Mouse (Mus musculus) limb, embryonic 14.5 days (tissue): ENCODE measurements around the gene Vps54. TPM values are rescaled to one million over a fixed set of nuclear protein-coding genes. Genes with fewer than 3 reads are reported as not detected.
A peak's percentile ranks its signal among the peaks of the same experiment; 100 is the strongest.

ENCODE experiments used
- ATAC-seq: fragments of 200-750 bp; cut with Nextera tagmentation; 2 replicates; pipeline ENCODE4 v1.8.0; 2017; ENCODE audit warnings: low read depth, moderate number of reproducible peaks, moderate TSS enrichment; ENCODE audit not compliant: low FRiP score
- DNase-seq: peaks from one replicate; pipeline ENCODE4 v3.0.0-alpha.2; 2015; ENCODE audit warnings: low spot score
- H3K27ac ChIP-seq: fragments of 300-500 bp; sonication (generic); replicated peaks from 2 replicates; pipeline ENCODE4 v1.5.1; 2014; ENCODE audit warnings: low read depth, mild to moderate bottlenecking, low read length, moderate library complexity, mixed read lengths
- H3K27me3 ChIP-seq: fragments of 300-500 bp; sonication (generic); 2 replicates; pipeline ENCODE4 v1.6.1; 2014; ENCODE audit warnings: low read length, mixed read lengths; ENCODE audit not compliant: control insufficient read depth, insufficient read depth
- H3K36me3 ChIP-seq: fragments of 300-500 bp; sonication (generic); 2 replicates; pipeline ENCODE4 v1.6.1; 2014; ENCODE audit warnings: mild to moderate bottlenecking, low read length, moderate library complexity, mixed read lengths; ENCODE audit not compliant: control insufficient read depth, insufficient read depth
- H3K4me1 ChIP-seq: fragments of 300-500 bp; sonication (generic); 2 replicates; pipeline ENCODE4 v1.6.1; 2014; ENCODE audit warnings: antibody characterized with exemption, low read length, mixed read lengths; ENCODE audit not compliant: control insufficient read depth, insufficient read depth
- H3K4me2 ChIP-seq: fragments of 300-500 bp; sonication (generic); replicated peaks from 2 replicates; pipeline ENCODE4 v1.6.1; 2014; ENCODE audit warnings: low read depth, mild to moderate bottlenecking, low read length, moderate library complexity; ENCODE audit not compliant: severe bottlenecking
- H3K4me3 ChIP-seq: fragments of 300-500 bp; sonication (generic); replicated peaks from 2 replicates; pipeline ENCODE4 v1.5.1; 2014; ENCODE audit warnings: low read length
- H3K9ac ChIP-seq: fragments of 300-500 bp; sonication (generic); 2 replicates; pipeline ENCODE4 v1.6.1; 2014; ENCODE audit warnings: mild to moderate bottlenecking, low read depth, low read length, moderate library complexity; ENCODE audit not compliant: severe bottlenecking
- H3K9me3 ChIP-seq: fragments of 300-500 bp; sonication (generic); 2 replicates; pipeline ENCODE4 v1.6.1; 2016; ENCODE audit warnings: low read length; ENCODE audit not compliant: control insufficient read depth
- POLR2A ChIP-seq: fragments of 200-500 bp; IDR thresholded peaks from 2 replicates; pipeline ENCODE4 v1.8.0; 2012; ENCODE audit warnings: inconsistent platforms, mild to moderate bottlenecking, moderate library complexity, borderline replicate concordance; ENCODE audit not compliant: insufficient read depth, insufficient read length; ENCODE audit errors: extremely low read depth
- WGBS: fragments of 180-500 bp; shearing (Covaris S2); extraction: QIAGEN DNeasy Blood & Tissue Kit; methylation state at CpG from one replicate; pipeline ENCODE4 v1.1.7; 2014; 5-methylcytosine and 5-hydroxymethylcytosine counted together
- polyA plus RNA-seq, 2 experiments: library from polyadenylated mRNA; depleted of rRNA in 1 of 2; stranded (reverse) in 1 of 2; unstranded in 1 of 2; fragments of >200 nt; fragmentation: Nextera tagmentation in 1 of 2; extraction: Ambion mirVana in 1 of 2; gene quantifications; 2 replicates each; pipeline versions ENCODE4 v1.2.1 to v1.2.3; 2012 to 2014

The Vps54 gene
- polyA plus RNA-seq, 2 experiments: 15.3 to 28.6 TPM

DNA sequence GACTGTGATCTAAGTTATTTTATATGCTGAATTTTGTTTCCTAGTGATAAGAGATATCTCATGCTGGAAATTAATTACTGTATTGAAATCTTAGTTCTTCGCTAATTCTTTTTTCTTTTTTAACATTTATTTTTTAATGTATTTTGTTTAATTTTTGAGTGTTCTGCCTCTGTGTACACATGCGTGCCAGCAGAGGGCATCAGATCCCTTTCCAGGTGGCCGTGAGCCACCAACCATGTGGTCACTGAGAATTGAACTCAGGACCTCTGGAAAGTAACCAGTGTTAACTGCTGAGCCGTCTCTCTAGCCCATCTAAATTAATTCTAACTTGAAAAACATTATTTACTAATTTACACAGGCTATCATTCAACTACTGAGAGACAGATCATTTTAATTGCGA, 69.0 kb downstream of the Vps54 start:
- Histone ChIP-seq H3K27ac (no peak overlapping the region), H3K4me3 (no peak overlapping the region), H3K9me3 (no peaks in the 10 kb centered on the region), H3K9ac (no peak overlapping the region), H3K4me2 (no peak overlapping the region), H3K36me3 (peaks cover 48% of the 10 kb centered on the region), H3K4me1 (no peaks in the 10 kb centered on the region), H3K27me3 (no peaks in the 10 kb centered on the region)
- 88% methylated on average over 5 of the region's 5 CpGs for WGBS
- no peak for TF ChIP-seq POLR2A
- DNase-seq (no peak), ATAC-seq (no peak)

DNA sequence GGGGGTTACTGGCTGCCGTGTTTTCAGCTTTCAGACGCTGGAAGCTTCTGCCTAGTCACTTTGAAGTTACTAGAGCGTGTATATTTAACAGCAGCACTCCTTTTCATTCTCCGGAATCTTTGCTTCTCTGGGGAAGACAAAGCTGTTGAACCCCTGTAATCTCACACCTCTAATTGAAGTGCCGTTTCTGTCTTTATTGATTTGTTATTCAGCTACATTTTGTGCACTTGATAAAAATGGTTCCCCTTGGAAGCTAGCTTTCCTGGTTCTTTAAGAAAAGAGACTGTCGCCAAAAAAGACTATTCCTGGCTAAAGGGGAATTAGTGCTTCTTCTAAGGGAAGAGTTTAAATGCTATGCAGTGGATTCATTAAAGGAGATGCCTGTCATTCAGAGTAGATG, 70.4 kb downstream of the Vps54 start:
- H3K9ac ChIP-seq: no peak overlapping the region
- H3K4me1 ChIP-seq: no peaks in the 10 kb centered on the region
- H3K9me3 ChIP-seq: no peaks in the 10 kb centered on the region
- peaks cover 54% of the 10 kb centered on the region for H3K36me3 ChIP-seq
- H3K27ac ChIP-seq: no peak overlapping the region
- H3K27me3 ChIP-seq: no peaks in the 10 kb centered on the region
- WGBS: 70% methylated on average over 6 of the region's 6 CpGs
- ATAC-seq (no peak), DNase-seq (no peak)
- no peak overlapping the region for H3K4me2 ChIP-seq
- H3K4me3 ChIP-seq: no peak overlapping the region
- TF ChIP-seq POLR2A: no peak

DNA sequence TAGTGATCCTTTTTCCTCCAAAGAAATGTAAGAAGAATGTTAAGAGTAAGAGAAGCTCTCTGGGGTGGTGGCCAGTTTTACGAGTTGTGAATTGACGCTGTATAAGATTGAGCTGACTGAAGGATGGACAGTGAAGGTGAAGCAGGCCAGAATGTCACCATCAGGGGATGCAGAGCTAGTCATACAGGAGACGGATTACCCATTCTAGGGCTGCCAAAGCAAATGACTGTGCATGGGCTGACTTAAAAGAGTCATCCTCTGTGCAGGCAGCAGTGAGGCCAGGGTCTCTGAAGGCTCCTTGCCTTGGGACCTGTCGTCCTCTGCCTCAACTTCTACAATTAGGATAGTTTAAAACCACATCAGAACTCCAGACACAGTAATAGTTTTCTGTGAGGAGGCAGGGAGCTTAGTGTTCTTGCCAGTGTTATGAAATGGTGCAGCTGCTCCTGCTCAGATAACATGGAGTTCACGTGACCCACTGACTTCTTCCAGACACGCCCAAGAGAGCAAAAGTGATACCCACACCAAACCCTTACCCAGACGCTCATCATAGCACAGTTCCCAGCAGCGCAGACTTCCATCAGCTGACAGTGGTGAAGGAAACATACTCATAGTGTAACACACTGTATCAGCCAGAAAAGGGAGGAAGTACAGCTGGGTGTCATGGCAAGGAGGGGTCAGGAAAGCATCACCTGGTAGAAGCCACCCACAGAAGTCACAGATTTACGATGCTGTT, 75.0 kb downstream of the Vps54 start:
- WGBS: 84% methylated on average over 9 of the region's 9 CpGs

DNA sequence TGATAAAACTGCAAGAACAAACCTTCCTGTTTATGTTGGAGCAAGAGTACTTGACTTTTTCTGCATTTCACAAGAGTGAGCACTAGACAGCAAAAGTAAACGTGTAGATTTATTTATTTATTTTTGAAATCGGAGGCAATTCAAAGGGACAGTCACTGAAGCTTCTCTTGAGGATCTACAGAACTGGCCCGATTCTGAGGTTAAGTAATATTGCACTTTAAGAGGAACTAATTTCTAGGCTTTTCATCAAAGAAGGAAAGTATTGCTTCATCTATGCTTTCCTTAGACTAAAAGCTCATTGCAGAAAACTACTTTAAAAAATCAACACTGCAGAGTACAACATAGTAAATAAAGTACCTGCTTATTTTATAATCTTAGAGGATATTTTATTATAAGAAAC, 82.5 kb downstream of the Vps54 start:
- 90% methylated on average over 3 of the region's 3 CpGs for WGBS
- DNase-seq: no peak
- no peak for TF ChIP-seq POLR2A
- Histone ChIP-seq H3K9me3 (no peaks in the 10 kb centered on the region), H3K27me3 (no peaks in the 10 kb centered on the region), H3K4me3 (no peak overlapping the region), H3K9ac (no peak overlapping the region), H3K4me2 (no peak overlapping the region), H3K27ac (no peak overlapping the region), H3K4me1 (no peaks in the 10 kb centered on the region), H3K36me3 (peaks cover 55% of the 10 kb centered on the region)
- ATAC-seq: no peak

More for the DNA sequence above, 75.0 kb downstream of the Vps54 start:
- H3K4me3 ChIP-seq: no peak overlapping the region
- H3K27me3 ChIP-seq: no peaks in the 10 kb centered on the region
- TF ChIP-seq POLR2A: no peak
- no peak overlapping the region for H3K4me2 ChIP-seq
- no peaks in the 10 kb centered on the region for H3K9me3 ChIP-seq
- no peak for DNase-seq
- H3K36me3 ChIP-seq: peaks cover 55% of the 10 kb centered on the region
- no peaks in the 10 kb centered on the region for H3K4me1 ChIP-seq
- no peak overlapping the region for H3K9ac ChIP-seq
- H3K27ac ChIP-seq: no peak overlapping the region
- ATAC-seq: peak; percentile 41; the same call in 1 of the 2 replicates

DNA sequence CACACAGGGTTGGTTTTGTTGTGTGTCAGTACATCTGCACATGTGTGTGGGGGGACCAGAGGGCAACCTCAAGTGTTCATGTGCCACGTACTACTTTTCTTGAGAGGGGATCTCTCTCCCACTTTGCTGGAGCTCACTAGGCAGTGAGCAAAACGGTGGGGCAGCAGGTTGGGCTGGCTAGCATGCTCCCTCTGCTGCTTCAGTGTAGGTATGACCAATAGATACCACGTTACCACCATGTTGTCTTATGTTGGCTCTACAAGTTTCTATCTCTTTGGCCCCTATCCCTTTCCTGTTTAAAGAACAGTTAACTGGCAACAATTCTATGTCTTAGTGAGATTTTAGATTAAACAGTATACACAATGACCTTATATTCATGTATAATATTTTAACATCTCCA, 83.3 kb downstream of the Vps54 start:
- H3K27ac ChIP-seq: no peak overlapping the region
- WGBS: 86% methylated on average over 3 of the region's 3 CpGs
- no peak overlapping the region for H3K9ac ChIP-seq
- no peak for TF ChIP-seq POLR2A
- H3K4me3 ChIP-seq: no peak overlapping the region
- no peaks in the 10 kb centered on the region for H3K27me3 ChIP-seq
- no peak overlapping the region for H3K4me2 ChIP-seq
- H3K9me3 ChIP-seq: no peaks in the 10 kb centered on the region
- DNase-seq (no peak), ATAC-seq (no peak)
- H3K4me1 ChIP-seq: no peaks in the 10 kb centered on the region
- H3K36me3 ChIP-seq: peaks cover 56% of the 10 kb centered on the region

DNA sequence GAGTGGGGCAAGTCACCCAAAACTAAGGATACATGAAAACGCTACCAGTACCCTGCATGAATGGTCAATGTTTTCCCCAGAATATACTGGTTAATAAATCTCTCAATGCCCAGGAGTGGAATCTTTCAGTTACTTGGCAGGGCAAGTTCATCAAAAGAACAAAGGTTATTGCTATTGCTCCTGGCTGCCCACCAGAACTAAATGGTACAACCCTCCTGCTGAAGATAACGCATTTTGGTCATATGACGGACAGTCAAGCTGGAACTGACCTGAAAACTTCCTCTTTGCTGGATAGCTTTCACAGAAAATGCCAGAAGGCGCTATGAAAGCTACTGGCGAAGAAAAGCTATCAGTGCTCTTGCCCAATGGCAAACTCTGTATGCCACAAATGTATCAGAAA, 86.7 kb downstream of the Vps54 start:
- WGBS: 98% methylated on average over 5 of the region's 5 CpGs
- TF ChIP-seq POLR2A: no peak
- Histone ChIP-seq H3K4me1 (no peaks in the 10 kb centered on the region), H3K27me3 (no peaks in the 10 kb centered on the region), H3K36me3 (peaks cover 74% of the 10 kb centered on the region), H3K4me3 (no peak overlapping the region), H3K27ac (no peak overlapping the region), H3K9ac (no peak overlapping the region), H3K9me3 (no peaks in the 10 kb centered on the region), H3K4me2 (no peak overlapping the region)
- ATAC-seq (no peak), DNase-seq (no peak)
